Mouse (Mus musculus): ENCODE results near the gene Ptprd. TPM values are rescaled to one million over a fixed set of nuclear protein-coding genes. Genes with fewer than 3 reads are reported as not detected.

The Ptprd gene
- polyA plus RNA-seq, 1 experiment from 2014 or later, result 0.32 TPM

- no peaks in the 10 kb centered on the region for H3K27me3 ChIP-seq
- ChIA-PET CTCF (no interaction called here), POLR2A (no interaction called here)
- in situ Hi-C loops (cut with MboI; ENCODE audit: low pct_unique_long_range_greater_than_20kb), result no loop called here
- ATAC-seq (no peak), DNase-seq (ENCODE audit: low read depth, low spot score) (no peak)
- no peak for TF ChIP-seq CTCF (IDR thresholded peaks at IDR 0.05)
These were observed 2204.5 kb downstream of the Ptprd start for GRCm38 (mm10) chr4:76007219-76007618.

- ATAC-seq, result no peak
- H3K27me3 ChIP-seq, result no peaks in the 10 kb centered on the region
- no peak for DNase-seq (ENCODE audit: low read depth, low spot score)
- in situ Hi-C loops (cut with MboI; ENCODE audit: low pct_unique_long_range_greater_than_20kb), result no loop called here
- ChIA-PET POLR2A (no interaction called here), CTCF (no interaction called here)
- no peak for TF ChIP-seq CTCF (IDR thresholded peaks at IDR 0.05)
These were observed 2205.0 kb downstream of the Ptprd start for GRCm38 (mm10) chr4:76006717-76007116.

- DNase-seq (ENCODE audit: low read depth, low spot score), result no peak
- POLR2A ChIA-PET, result no interaction called here
- CTCF ChIA-PET, result no interaction called here
- no peak for ATAC-seq
- no peak for TF ChIP-seq CTCF (IDR thresholded peaks at IDR 0.05)
- H3K27me3 ChIP-seq, result no peaks in the 10 kb centered on the region
- in situ Hi-C loops (cut with MboI; ENCODE audit: low pct_unique_long_range_greater_than_20kb), result no loop called here
These were observed 2207.6 kb downstream of the Ptprd start for GRCm38 (mm10) chr4:76004161-76004560.

- ATAC-seq (no peak), DNase-seq (ENCODE audit: low read depth, low spot score) (no peak)
- H3K27me3 ChIP-seq, result no peaks in the 10 kb centered on the region
- POLR2A ChIA-PET, result no interaction called here
- CTCF ChIA-PET, result no interaction called here
- in situ Hi-C loops (cut with MboI; ENCODE audit: low pct_unique_long_range_greater_than_20kb), result no loop called here
- no peak for TF ChIP-seq CTCF (IDR thresholded peaks at IDR 0.05)
These were observed 2211.5 kb downstream of the Ptprd start for GRCm38 (mm10) chr4:76000258-76000657.

GRCm38 (mm10) chr4:75995841-75996240, 2215.9 kb downstream of the Ptprd start:
- no peak for TF ChIP-seq CTCF (IDR thresholded peaks at IDR 0.05)
- in situ Hi-C loops (cut with MboI; ENCODE audit: low pct_unique_long_range_greater_than_20kb), result no loop called here
- POLR2A ChIA-PET, result no interaction called here
- no peak for DNase-seq (ENCODE audit: low read depth, low spot score)
- no peak for ATAC-seq
- no peaks in the 10 kb centered on the region for H3K27me3 ChIP-seq
- CTCF ChIA-PET, result no interaction called here

- ChIA-PET CTCF (no interaction called here), POLR2A (no interaction called here)
- no peak for TF ChIP-seq CTCF (IDR thresholded peaks at IDR 0.05)
- no peaks in the 10 kb centered on the region for H3K27me3 ChIP-seq
- no peak for ATAC-seq
- no peak for DNase-seq (ENCODE audit: low read depth, low spot score)
- in situ Hi-C loops (cut with MboI; ENCODE audit: low pct_unique_long_range_greater_than_20kb), result no loop called here
These were observed 2217.2 kb downstream of the Ptprd start for GRCm38 (mm10) chr4:75994576-75994975.

GRCm38 (mm10) chr4:75993092-75993491, 2218.7 kb downstream of the Ptprd start:
- DNase-seq (ENCODE audit: low read depth, low spot score), result no peak
- ATAC-seq, result no peak
- in situ Hi-C loops (cut with MboI; ENCODE audit: low pct_unique_long_range_greater_than_20kb), result no loop called here
- ChIA-PET CTCF (no interaction called here), POLR2A (no interaction called here)
- no peak for TF ChIP-seq CTCF (IDR thresholded peaks at IDR 0.05)
- H3K27me3 ChIP-seq, result no peaks in the 10 kb centered on the region

- no peak for ATAC-seq
- ChIA-PET CTCF (no interaction called here), POLR2A (no interaction called here)
- no peaks in the 10 kb centered on the region for H3K27me3 ChIP-seq
- no peak for DNase-seq (ENCODE audit: low read depth, low spot score)
- in situ Hi-C loops (cut with MboI; ENCODE audit: low pct_unique_long_range_greater_than_20kb), result no loop called here
- TF ChIP-seq CTCF (IDR thresholded peaks at IDR 0.05), result no peak
These were observed 2220.0 kb downstream of the Ptprd start for GRCm38 (mm10) chr4:75991621-75992245.

GRCm38 (mm10) chr4:75974728-75975127, 2237.0 kb downstream of the Ptprd start:
- CTCF ChIA-PET, result no interaction called here
- in situ Hi-C loops (cut with MboI; ENCODE audit: low pct_unique_long_range_greater_than_20kb), result no loop called here
- ATAC-seq (no peak), DNase-seq (ENCODE audit: low read depth, low spot score) (no peak)
- H3K27me3 ChIP-seq, result no peaks in the 10 kb centered on the region
- no peak for TF ChIP-seq CTCF (IDR thresholded peaks at IDR 0.05)
- POLR2A ChIA-PET, result no interaction called here

- no peak for TF ChIP-seq CTCF (IDR thresholded peaks at IDR 0.05)
- in situ Hi-C loops (cut with MboI; ENCODE audit: low pct_unique_long_range_greater_than_20kb), result no loop called here
- DNase-seq (ENCODE audit: low read depth, low spot score) (no peak), ATAC-seq (no peak)
- H3K27me3 ChIP-seq, result no peaks in the 10 kb centered on the region
- POLR2A ChIA-PET, result no interaction called here
- CTCF ChIA-PET, result no interaction called here
These were observed 2238.4 kb downstream of the Ptprd start for GRCm38 (mm10) chr4:75973322-75973721.

- TF ChIP-seq CTCF (IDR thresholded peaks at IDR 0.05), result no peak
- ChIA-PET POLR2A (no interaction called here), CTCF (no interaction called here)
- DNase-seq (ENCODE audit: low read depth, low spot score), result no peak
- in situ Hi-C loops (cut with MboI; ENCODE audit: low pct_unique_long_range_greater_than_20kb), result no loop called here
- no peaks in the 10 kb centered on the region for H3K27me3 ChIP-seq
- ATAC-seq, result no peak
These were observed 2241.8 kb downstream of the Ptprd start for GRCm38 (mm10) chr4:75969961-75970360.

GRCm38 (mm10) chr4:75968618-75969017, 2243.1 kb downstream of the Ptprd start:
- TF ChIP-seq CTCF (IDR thresholded peaks at IDR 0.05), result no peak
- ChIA-PET POLR2A (no interaction called here), CTCF (no interaction called here)
- DNase-seq (ENCODE audit: low read depth, low spot score) (no peak), ATAC-seq (no peak)
- H3K27me3 ChIP-seq, result no peaks in the 10 kb centered on the region
- in situ Hi-C loops (cut with MboI; ENCODE audit: low pct_unique_long_range_greater_than_20kb), result no loop called here
